Mouse (Mus musculus) testis, adult 2 months (tissue): ENCODE data around the gene Hps4.

Source experiments
- CTCF ChIP-seq: fragments of 200-500 bp; IDR thresholded peaks from 2 replicates; pipeline ENCODE4 v1.5.1; 2012; ENCODE audit warnings: low read depth, mild to moderate bottlenecking, inconsistent platforms, low read length, moderate library complexity; ENCODE audit not compliant: control insufficient read depth, insufficient read depth, insufficient replicate concordance
- POLR2A ChIP-seq: fragments of 200-500 bp; IDR thresholded peaks from 2 replicates; pipeline ENCODE4 v1.6.1; 2012; ENCODE audit warnings: low read depth, mild to moderate bottlenecking, inconsistent platforms, low read length, moderate library complexity; ENCODE audit not compliant: control insufficient read depth

DNA sequence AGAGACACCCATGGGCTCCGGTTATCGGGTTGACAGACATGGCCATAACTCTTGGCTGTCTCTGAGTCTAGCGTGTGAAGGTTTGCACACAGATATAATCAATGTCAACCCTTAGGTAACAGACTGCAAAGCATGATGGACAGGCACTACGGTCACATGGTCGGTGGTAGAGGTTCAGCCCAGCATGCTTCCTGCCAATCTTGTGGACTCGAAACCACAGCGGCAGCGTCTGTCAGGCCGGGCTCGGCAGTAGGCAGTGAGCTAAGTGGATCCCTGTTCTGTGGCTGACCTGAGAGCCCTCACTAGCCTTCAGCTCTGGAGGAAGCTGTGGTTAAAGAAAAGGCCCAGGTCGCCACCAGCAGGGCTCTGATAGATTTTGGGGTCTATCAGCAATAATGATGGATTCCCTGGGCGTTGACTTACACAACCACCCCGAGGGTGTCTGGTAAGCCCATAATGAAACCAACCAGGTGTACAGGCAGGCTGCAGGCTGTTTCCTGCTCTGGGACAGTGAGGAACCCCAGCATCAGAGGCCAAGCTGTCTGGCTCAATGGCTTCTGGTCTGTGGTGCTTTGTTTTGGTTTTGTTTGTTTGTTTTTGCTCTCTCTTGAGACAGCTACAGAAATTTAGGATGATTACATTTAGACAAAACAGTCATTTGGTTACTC lies 42.1 kb downstream of the Hps4 start:
- TF ChIP-seq CTCF: no peak
- no peak for TF ChIP-seq POLR2A
